Comparison of ENCODE assay signal across 11 mouse cellular contexts in the genomic region with DNA sequence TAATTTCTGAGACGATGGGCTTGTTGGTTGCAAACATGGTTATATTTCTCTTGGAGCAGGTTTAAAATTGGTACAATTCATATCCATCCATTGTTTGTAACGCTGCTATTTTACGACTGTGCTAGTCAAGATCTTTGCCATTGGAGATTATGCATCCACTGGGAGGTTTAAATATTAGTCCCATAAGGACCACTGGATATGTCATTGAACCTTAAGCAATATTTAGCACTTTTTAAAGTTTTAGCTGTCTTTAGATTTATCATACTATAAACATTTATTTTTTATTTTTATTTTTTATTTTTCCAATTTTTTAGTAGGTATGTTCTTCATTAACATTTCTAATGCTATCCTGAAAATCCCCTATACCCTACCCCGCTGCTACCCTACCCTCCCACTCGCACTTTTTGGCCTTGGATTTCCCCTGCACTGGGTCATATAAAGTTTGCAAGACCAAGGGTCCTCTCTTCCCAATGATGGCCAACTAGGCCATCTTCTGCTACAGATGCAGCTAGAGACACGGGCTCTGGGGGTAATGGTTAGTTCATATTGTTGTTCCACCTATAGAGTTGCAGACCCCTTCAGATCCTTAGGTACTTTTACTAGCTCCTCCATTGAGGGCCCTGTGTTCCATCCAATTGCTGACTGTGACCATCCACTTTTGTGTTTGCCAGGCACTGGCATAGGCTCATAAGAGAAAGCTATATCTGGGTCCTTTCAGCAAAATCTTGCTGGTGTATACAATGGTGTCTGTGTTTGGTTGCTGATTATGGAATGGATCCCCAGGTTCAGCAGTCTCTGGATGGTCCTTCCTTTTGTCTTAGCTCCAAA. TPM values are rescaled to one million over a fixed set of nuclear protein-coding genes. Genes with fewer than 3 reads are reported as not detected.
DNase-seq lines count a peak whose midpoint lies in the region; ATAC-seq and TF ChIP-seq lines count a peak whose summit lies in the region.
"Not testable (repeated sequence)": the region's sequence is repeated elsewhere in the genome, so short reads cannot be mapped to it uniquely, and the experiment has no call there.
"Had no signal": no experiment of that assay in that cellular context is flagged by ENCODE, and none has a peak within 500 bp of the region (broad histone marks: within the 10 kb centered on the region; RNA-seq: fewer than 3 reads in every experiment).

No protein-coding gene starts in this region.

- not testable (repeated sequence) for H3K4me2 ChIP-seq in forebrain, embryonic 13.5 days; heart, embryonic 14.5 days (ENCODE audit: low read length); intestine, embryonic 14.5 days (ENCODE audit: low read length); limb, embryonic 11.5 days (ENCODE audit: low read depth, severe bottlenecking); lung, embryonic 14.5 days; midbrain, embryonic 15.5 days; stomach, postnatal 0 days (replicated peaks; ENCODE audit: low read depth)

- not testable (repeated sequence) for H3K4me3 ChIP-seq in forebrain, embryonic 13.5 days; heart, embryonic 14.5 days (ENCODE audit: control insufficient read depth in 1 of 2, insufficient read depth in 1 of 2, low read depth in 1 of 2, low read length in 2 of 2); intestine, embryonic 14.5 days (ENCODE audit: low read depth, low read length); limb, embryonic 11.5 days (ENCODE audit: low read depth, low read length); lung, embryonic 14.5 days (ENCODE audit: low read depth, low read length); midbrain, embryonic 15.5 days; stomach, postnatal 0 days (ENCODE audit: low read depth, low read length)

- H3K27ac ChIP-seq in forebrain, embryonic 13.5 days; heart, embryonic 14.5 days (replicated peaks in 1 of 2; ENCODE audit: control insufficient read depth in 1 of 2, insufficient read depth in 1 of 2, low read depth in 2 of 2, low read length in 2 of 2); intestine, embryonic 14.5 days (ENCODE audit: low read depth); limb, embryonic 11.5 days (replicated peaks; ENCODE audit: low read depth, low read length); lung, embryonic 14.5 days (ENCODE audit: low read depth); midbrain, embryonic 15.5 days; stomach, postnatal 0 days (replicated peaks): not testable (repeated sequence)

- not testable (repeated sequence) for H3K4me1 ChIP-seq in forebrain, embryonic 13.5 days; heart, embryonic 14.5 days (ENCODE audit: control insufficient read depth in 2 of 2, insufficient read depth in 2 of 2, low read length in 2 of 2); intestine, embryonic 14.5 days (replicated peaks; ENCODE audit: control insufficient read depth, insufficient read depth, low read length); limb, embryonic 11.5 days (ENCODE audit: control insufficient read depth, insufficient read depth, low read length); lung, embryonic 14.5 days (ENCODE audit: insufficient read depth); midbrain, embryonic 15.5 days; stomach, postnatal 0 days (replicated peaks; ENCODE audit: control insufficient read depth, insufficient read depth)

- not testable (repeated sequence) for TF ChIP-seq CTCF in lung, embryonic 14.5 days (IDR thresholded peaks at IDR 0.05; ENCODE audit: low read depth); stomach, postnatal 0 days (IDR thresholded peaks at IDR 0.05; ENCODE audit: low read depth)

- not testable (repeated sequence) for H3K9ac ChIP-seq in forebrain, embryonic 13.5 days; heart, embryonic 14.5 days (ENCODE audit: low read length); intestine, embryonic 14.5 days (ENCODE audit: low read length); limb, embryonic 11.5 days (ENCODE audit: low read length); lung, embryonic 14.5 days; midbrain, embryonic 15.5 days; stomach, postnatal 0 days (ENCODE audit: low read length)

- DNase-seq in adrenal gland, postnatal 25 days, result peak; percentile 3
- not testable (repeated sequence) for DNase-seq in intestine, embryonic 14.5 days (ENCODE audit: low spot score); lung, embryonic 14.5 days
- DNase-seq in limb, embryonic 11.5 days (ENCODE audit: low spot score), result peak; percentile 25
- DNase-seq in stomach, postnatal 0 days (ENCODE audit: low spot score), result peak; percentile 16

- WGBS in forebrain, embryonic 13.5 days, result 67% methylated on average over 6 of the region's 6 CpGs
- WGBS in heart, embryonic 14.5 days, result 53% methylated on average over 6 of the region's 6 CpGs
- WGBS in intestine, embryonic 14.5 days, result 68% methylated on average over 6 of the region's 6 CpGs
- 69% methylated on average over 6 of the region's 6 CpGs for WGBS in limb, embryonic 11.5 days
- 64% methylated on average over 6 of the region's 6 CpGs for WGBS in lung, embryonic 14.5 days
- WGBS in midbrain, embryonic 15.5 days, result 64% methylated on average over 6 of the region's 6 CpGs
- 64% methylated on average over 6 of the region's 6 CpGs for whole genome bisulfite sequencing in stomach, postnatal 0 days

- not testable (repeated sequence) for TF ChIP-seq EP300 in stomach, postnatal 0 days (optimal IDR thresholded peaks at IDR 0.05)

- H3K36me3 ChIP-seq in forebrain, embryonic 13.5 days (ENCODE audit: poor library complexity, severe bottlenecking); heart, embryonic 14.5 days (ENCODE audit: control insufficient read depth, insufficient read depth, low read length); intestine, embryonic 14.5 days (ENCODE audit: control insufficient read depth, insufficient read depth, low read length); limb, embryonic 11.5 days (ENCODE audit: control insufficient read depth, insufficient read depth, low read length); lung, embryonic 14.5 days (ENCODE audit: insufficient read depth); midbrain, embryonic 15.5 days (replicated peaks); stomach, postnatal 0 days (ENCODE audit: control insufficient read depth, insufficient read depth, low read length): not testable (repeated sequence)

- H3K9me3 ChIP-seq in forebrain, embryonic 13.5 days (replicated peaks), result peaks cover 60% of the 10 kb centered on the region
- H3K9me3 ChIP-seq in heart, embryonic 14.5 days (ENCODE audit: control insufficient read depth, low read length), result peaks cover 60% of the 10 kb centered on the region
- H3K9me3 ChIP-seq in intestine, embryonic 14.5 days (ENCODE audit: control insufficient read depth, low read length), result peaks cover 54% of the 10 kb centered on the region
- peaks cover 27% of the 10 kb centered on the region for H3K9me3 ChIP-seq in limb, embryonic 11.5 days (ENCODE audit: control insufficient read depth, low read length)
- H3K9me3 ChIP-seq in lung, embryonic 14.5 days (ENCODE audit: low read depth, low read length), result peaks cover 60% of the 10 kb centered on the region
- peaks cover 68% of the 10 kb centered on the region for H3K9me3 ChIP-seq in midbrain, embryonic 15.5 days
- H3K9me3 ChIP-seq in stomach, postnatal 0 days (ENCODE audit: control insufficient read depth, low read length), result peaks cover 32% of the 10 kb centered on the region

- not testable (repeated sequence) for H3K27me3 ChIP-seq in forebrain, embryonic 13.5 days; heart, embryonic 14.5 days (ENCODE audit: control insufficient read depth, insufficient read depth, low read length); intestine, embryonic 14.5 days (replicated peaks; ENCODE audit: control insufficient read depth, insufficient read depth, low read length); limb, embryonic 11.5 days (ENCODE audit: control insufficient read depth, insufficient read depth, low read length); lung, embryonic 14.5 days (ENCODE audit: insufficient read depth, low read length); midbrain, embryonic 15.5 days (replicated peaks); stomach, postnatal 0 days (ENCODE audit: control insufficient read depth, insufficient read depth, low read length)

- peak; percentile 58 for ATAC-seq in forebrain, embryonic 13.5 days
- ATAC-seq in heart, embryonic 14.5 days (ENCODE audit: insufficient number of reproducible peaks, insufficient read depth, low FRiP score, low read depth), result peak; percentile 52; the same call in 1 of the 2 replicates
- ATAC-seq in intestine, embryonic 14.5 days (replicated peaks; ENCODE audit: low FRiP score, low TSS enrichment, low read depth), result peak; percentile 72
- peak; percentile 74 for ATAC-seq in limb, embryonic 11.5 days (ENCODE audit: insufficient number of reproducible peaks, low FRiP score, low TSS enrichment, low read depth)
- ATAC-seq in lung, embryonic 14.5 days (ENCODE audit: insufficient read depth), result peak; percentile 47; the same call in 1 of the 2 replicates
- ATAC-seq in midbrain, embryonic 15.5 days (replicated peaks), result peak; percentile 42; the same call in 1 of the 2 replicates
- peak; percentile 65 for ATAC-seq in stomach, postnatal 0 days (ENCODE audit: low FRiP score, low TSS enrichment)

RNA-seq across cellular contexts. Expression of a gene that starts 24.5 kb away (rescaled TPM):
- not detected in 2 replicates for total RNA-seq in adrenal gland, postnatal 25 days (2021)
- not detected in 2 replicates for polyA plus RNA-seq in forebrain, embryonic 13.5 days (2015; fragmentation: Nextera tagmentation; extraction: Ambion mirVana)
- 0.19 TPM in 1 of 2 replicates, not detected in the other for polyA plus RNA-seq in heart, embryonic 14.5 days (2014; fragmentation: Nextera tagmentation; extraction: Ambion mirVana)
- not detected in 2 replicates for polyA plus RNA-seq in intestine, embryonic 14.5 days (2014; fragmentation: Nextera tagmentation; extraction: Ambion mirVana)
- not detected in 2 replicates for polyA plus RNA-seq in limb, embryonic 11.5 days (2014; fragmentation: Nextera tagmentation; extraction: Ambion mirVana)
- 0.21 TPM in 1 of 2 replicates, not detected in the other for polyA plus RNA-seq in lung, embryonic 14.5 days (2014; fragmentation: Nextera tagmentation; extraction: Ambion mirVana)
- polyA plus RNA-seq in midbrain, embryonic 15.5 days (2015; fragmentation: Nextera tagmentation; extraction: Ambion mirVana), result not detected in 2 replicates
- polyA plus RNA-seq in stomach, postnatal 0 days (2015; fragmentation: Nextera tagmentation; extraction: Ambion mirVana), result not detected in 2 replicates
- total RNA-seq: layer of hippocampus, postnatal 25 days had no signal
- polyA plus RNA-seq: adrenal gland, adult 2 months had no signal

RNA-seq across cellular contexts. Expression of a gene that starts 31.1 kb away (rescaled TPM):
- 0.58 TPM in 1 of 2 replicates, not detected in the other for total RNA-seq in adrenal gland, postnatal 25 days (2021)
- not detected in 2 replicates for polyA plus RNA-seq in forebrain, embryonic 13.5 days (2015; fragmentation: Nextera tagmentation; extraction: Ambion mirVana)
- polyA plus RNA-seq in heart, embryonic 14.5 days (2014; fragmentation: Nextera tagmentation; extraction: Ambion mirVana), result not detected in 2 replicates
- 0.43 and 0.55 TPM in 2 replicates for polyA plus RNA-seq in intestine, embryonic 14.5 days (2014; fragmentation: Nextera tagmentation; extraction: Ambion mirVana)
- polyA plus RNA-seq in limb, embryonic 11.5 days (2014; fragmentation: Nextera tagmentation; extraction: Ambion mirVana), result 0.11 and 0.15 TPM in 2 replicates
- 0.32 TPM in 1 of 2 replicates, not detected in the other for polyA plus RNA-seq in lung, embryonic 14.5 days (2014; fragmentation: Nextera tagmentation; extraction: Ambion mirVana)
- 0.09 and 0.13 TPM in 2 replicates for polyA plus RNA-seq in midbrain, embryonic 15.5 days (2015; fragmentation: Nextera tagmentation; extraction: Ambion mirVana)
- 0.05 and 0.16 TPM in 2 replicates for polyA plus RNA-seq in stomach, postnatal 0 days (2015; fragmentation: Nextera tagmentation; extraction: Ambion mirVana)
- total RNA-seq: heart, postnatal 14 days had no signal
- polyA plus RNA-seq: adrenal gland, adult 2 months had no signal
